Mouse (Mus musculus) forebrain, embryonic 14.5 days (tissue): ENCODE data around the gene Ep400. TPM values are rescaled to one million over a fixed set of nuclear protein-coding genes. Genes with fewer than 3 reads are reported as not detected.

Experiments used
- ATAC-seq: fragments of 200-750 bp; cut with Nextera tagmentation; 2 replicates; pipeline ENCODE4 v1.8.0; 2017; ENCODE audit warnings: mild to moderate bottlenecking, moderate library complexity
- DNase-seq: peaks from one replicate; pipeline ENCODE4 v3.0.0-alpha.2; 2015; ENCODE audit warnings: low spot score
- H3K27ac ChIP-seq: fragments of 300-500 bp; sonication (generic); 2 replicates; pipeline ENCODE4 v1.5.1; 2014; ENCODE audit warnings: low read depth, mild to moderate bottlenecking, control low read depth, low read length, moderate library complexity
- H3K27me3 ChIP-seq: fragments of 300-500 bp; sonication (generic); replicated peaks from 2 replicates; pipeline ENCODE4 v1.6.1; 2014; ENCODE audit warnings: low read length, control low read depth, mixed read lengths; ENCODE audit not compliant: control insufficient read depth, insufficient read depth
- H3K36me3 ChIP-seq: fragments of 300-500 bp; sonication (generic); 2 replicates; pipeline ENCODE4 v1.6.1; 2014; ENCODE audit warnings: low read length, control low read depth; ENCODE audit not compliant: control insufficient read depth, insufficient read depth
- H3K4me1 ChIP-seq: fragments of 300-500 bp; sonication (generic); 2 replicates; pipeline ENCODE4 v1.6.1; 2014; ENCODE audit warnings: antibody characterized with exemption, low read length, control low read depth; ENCODE audit not compliant: control insufficient read depth, insufficient read depth
- H3K4me2 ChIP-seq: fragments of 300-500 bp; sonication (generic); 2 replicates; pipeline ENCODE4 v1.6.1; 2014; ENCODE audit warnings: mild to moderate bottlenecking, control low read depth, low read length
- H3K4me3 ChIP-seq: fragments of 300-500 bp; sonication (generic); 2 replicates; pipeline ENCODE4 v1.5.1; 2014; ENCODE audit warnings: low read depth, low read length, control low read depth
- H3K9ac ChIP-seq: fragments of 300-500 bp; sonication (generic); 2 replicates; pipeline ENCODE4 v1.6.1; 2014; ENCODE audit warnings: mild to moderate bottlenecking, low read length, control low read depth, moderate library complexity
- H3K9me3 ChIP-seq: fragments of 300-500 bp; sonication (generic); replicated peaks from 2 replicates; pipeline ENCODE4 v1.6.1; 2016; ENCODE audit warnings: low read length, control low read depth, mixed read lengths; ENCODE audit not compliant: control insufficient read depth
- WGBS: fragments of 180-500 bp; shearing (Covaris S2); extraction: QIAGEN DNeasy Blood & Tissue Kit; methylation state at CpG from one replicate; pipeline ENCODE4 v1.1.7; 2014; 5-methylcytosine and 5-hydroxymethylcytosine counted together
- polyA plus RNA-seq: library from polyadenylated mRNA; unstranded; fragments of >200 nt; fragmentation: Nextera tagmentation; extraction: Ambion mirVana; gene quantifications from 2 replicates; pipeline ENCODE4 v1.2.1, GENCODE M21; 2014

Ep400 gene
- polyA plus RNA-seq, result 25.8 and 39.5 TPM in 2 replicates

DNA sequence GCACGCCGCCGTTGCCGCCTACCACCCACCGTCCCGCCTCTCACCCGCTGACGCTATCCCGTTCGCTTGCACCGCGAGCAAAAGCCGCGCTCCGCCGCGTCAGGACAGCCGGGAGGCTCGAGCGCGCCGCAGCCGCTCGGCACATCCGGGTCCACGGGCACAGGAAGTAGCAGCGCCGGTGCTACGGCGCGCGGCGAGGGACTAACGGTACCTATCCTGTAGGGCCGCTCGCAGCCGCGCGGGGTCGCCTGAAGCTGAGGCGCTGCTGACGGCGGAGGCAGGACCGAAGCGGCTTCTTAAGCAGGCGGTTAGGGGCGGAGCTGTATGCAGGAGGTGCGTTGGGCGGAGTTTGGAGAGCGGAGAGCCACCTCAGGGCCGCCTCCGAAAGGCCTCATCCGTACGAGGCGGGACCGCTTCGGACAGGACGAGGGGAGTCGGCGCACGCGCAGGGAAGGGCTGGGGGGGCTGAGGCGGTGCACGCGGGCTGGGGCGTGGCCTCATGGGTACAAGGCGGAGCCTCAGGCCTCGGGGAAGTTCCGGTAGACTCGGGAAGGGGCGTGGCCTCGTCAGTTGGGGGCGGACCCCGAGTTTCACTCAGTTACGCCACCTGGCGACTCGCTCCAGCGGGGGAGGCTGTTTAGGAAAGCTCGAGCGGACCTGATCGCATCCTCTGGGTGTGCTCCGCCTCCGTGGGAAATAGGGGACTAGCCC, at the start of gene Ep400:
Gene Ep400 (minus strand): TSS at position 270 of the 711 bp plus-strand sequence.
- Histone ChIP-seq H3K27ac (peak within 1 kb of the TSS; percentile 96), H3K4me2 (peak within 1 kb of the TSS; percentile 70), H3K4me3 (peak within 1 kb of the TSS; percentile 91), H3K27me3 (no peaks in the 10 kb centered on the region), H3K4me1 (peaks cover 10% of the 10 kb centered on the region), H3K36me3 (peaks cover 29% of the 10 kb centered on the region), H3K9me3 (no peaks in the 10 kb centered on the region), H3K9ac (peak within 1 kb of the TSS; percentile 93)
- WGBS, result under 1% methylated on average over 76 of the region's 83 CpGs
- peak; percentile 100 for DNase-seq
- peak; percentile 98 for ATAC-seq

DNA sequence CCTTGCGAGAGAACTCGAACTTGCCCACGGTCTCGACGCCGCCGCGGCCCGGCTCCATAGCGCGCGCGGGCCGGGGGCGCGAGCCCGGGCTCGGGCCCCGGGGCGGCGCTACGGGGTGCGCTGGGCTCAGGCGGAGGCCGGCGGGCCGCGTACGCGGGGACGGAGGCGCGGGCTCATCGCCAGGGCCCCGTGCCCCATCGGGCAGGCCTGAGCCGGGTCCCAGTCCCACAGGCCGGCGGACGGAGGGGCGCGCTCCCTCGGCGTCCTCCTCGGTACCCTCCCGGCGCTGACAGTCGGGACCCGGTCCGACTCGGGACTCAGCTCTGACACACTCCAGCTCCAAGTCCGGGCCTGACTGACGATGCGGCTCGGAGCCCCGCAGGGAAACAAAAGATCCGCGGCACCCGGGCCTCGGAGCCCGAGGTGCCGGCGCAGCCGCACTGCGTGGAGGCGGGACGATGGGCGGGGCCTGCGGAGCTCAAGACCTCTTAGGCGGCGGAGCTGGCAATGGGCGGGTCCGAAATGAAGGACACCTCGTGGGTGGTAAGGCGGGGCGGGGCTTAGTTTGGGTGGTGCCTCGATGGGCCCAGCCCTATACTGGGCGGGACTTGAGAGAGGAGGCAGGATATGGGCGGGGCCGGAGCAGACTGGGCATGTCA, 39.3 kb upstream of the Ep400 start, which contains the start of gene Ulk1:
Gene Ulk1 (minus strand): TSS at position 431 of the 659 bp plus-strand sequence.
- Histone ChIP-seq H3K4me1 (peaks cover 19% of the 10 kb centered on the region), H3K9ac (peak within 1 kb of the TSS; percentile 95), H3K9me3 (no peaks in the 10 kb centered on the region), H3K27me3 (no peaks in the 10 kb centered on the region), H3K4me3 (peak within 1 kb of the TSS; percentile 93), H3K4me2 (peak within 1 kb of the TSS; percentile 99), H3K27ac (peak within 1 kb of the TSS; percentile 91), H3K36me3 (peaks cover 19% of the 10 kb centered on the region)
- ATAC-seq, result peak; percentile 96
- WGBS, result 0% methylated on average over 63 of the region's 80 CpGs
- DNase-seq, result peak; percentile 99

DNA sequence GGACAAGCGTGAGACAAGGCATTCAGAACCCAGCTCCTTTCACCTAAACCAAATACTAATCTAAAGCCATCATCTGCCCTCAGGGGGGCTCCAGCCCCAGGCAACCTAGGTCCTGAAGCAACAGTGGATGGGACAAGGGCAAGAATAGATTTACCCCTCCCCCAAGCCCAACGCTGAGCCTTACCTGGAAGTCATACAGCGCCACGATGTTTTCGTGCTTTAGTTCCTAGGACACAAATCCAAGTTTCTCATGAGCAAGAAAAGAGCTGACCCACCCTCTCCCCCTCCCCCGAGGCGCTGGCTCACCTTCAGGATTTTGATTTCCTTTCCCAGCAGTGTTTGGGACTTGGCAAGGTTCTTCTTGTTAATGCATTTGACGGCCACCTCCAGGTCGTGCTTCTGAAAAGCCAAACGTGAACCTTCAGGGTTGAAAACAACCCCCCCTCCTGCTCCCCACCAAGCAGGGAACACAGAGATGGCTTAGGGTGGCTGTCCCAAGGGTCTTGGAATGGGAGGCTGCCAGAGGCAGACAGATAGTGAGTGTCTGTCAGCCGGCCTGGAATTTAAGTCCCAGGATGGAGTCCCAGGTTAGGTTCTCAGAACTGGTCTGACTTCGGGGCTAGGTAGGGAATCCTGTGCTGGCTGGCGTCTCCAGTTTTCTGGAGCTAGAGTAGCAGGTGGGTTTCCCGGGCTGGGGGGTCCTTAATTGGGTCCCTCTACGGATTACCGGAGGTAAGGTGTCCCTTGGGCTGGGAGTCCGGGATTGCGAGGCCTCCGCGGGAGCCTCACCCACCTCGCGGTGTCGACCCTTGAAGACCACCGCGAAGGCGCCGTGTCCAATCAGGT, 38.5 kb upstream of the Ep400 start:
- Histone ChIP-seq H3K27ac (peak overlapping the region; percentile 91), H3K4me3 (peak overlapping the region; percentile 93), H3K4me2 (peak overlapping the region; percentile 99), H3K27me3 (no peaks in the 10 kb centered on the region), H3K9me3 (no peaks in the 10 kb centered on the region), H3K36me3 (peaks cover 24% of the 10 kb centered on the region), H3K9ac (peak overlapping the region; percentile 95), H3K4me1 (peaks cover 19% of the 10 kb centered on the region)
- no peak for ATAC-seq
- DNase-seq, result peak; percentile 28
- WGBS, result under 1% methylated on average over 27 of the region's 27 CpGs

DNA sequence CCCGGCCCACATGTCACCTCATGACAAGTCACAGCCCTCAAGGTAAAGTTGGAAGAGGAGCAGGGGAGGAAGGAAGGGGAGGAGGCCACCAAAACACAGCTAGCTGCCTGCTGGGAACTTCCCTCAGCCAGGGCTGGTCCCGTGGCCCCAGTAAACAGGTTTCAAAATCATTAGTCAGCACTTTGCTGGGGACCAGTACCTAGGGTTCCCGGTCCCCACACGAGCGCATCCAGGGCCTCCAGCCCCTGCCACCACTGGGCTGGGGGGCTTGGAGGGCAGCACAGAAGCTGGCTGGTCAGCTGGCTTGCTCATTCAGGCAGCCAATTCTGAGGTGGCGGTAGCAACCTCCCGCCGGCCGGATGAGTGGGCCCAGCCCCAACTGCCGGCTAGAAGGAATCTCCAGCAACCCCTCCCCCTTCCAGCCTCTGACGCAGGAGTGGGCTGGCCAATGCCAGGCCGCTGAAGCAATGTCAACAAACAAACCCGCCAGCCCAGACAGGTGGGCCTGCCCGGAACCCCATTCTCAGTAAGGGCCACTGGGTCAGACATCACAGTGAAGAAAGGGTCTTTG, 37.6 kb upstream of the Ep400 start:
- H3K9me3 ChIP-seq, result no peaks in the 10 kb centered on the region
- H3K36me3 ChIP-seq, result peaks cover 28% of the 10 kb centered on the region
- H3K27ac ChIP-seq, result no peak overlapping the region
- H3K4me3 ChIP-seq, result peak overlapping the region; percentile 93
- peak; percentile 30; the same call in 1 of the 2 replicates for ATAC-seq
- 3% methylated on average over 14 of the region's 14 CpGs for WGBS
- H3K4me2 ChIP-seq, result peak overlapping the region; percentile 99
- no peaks in the 10 kb centered on the region for H3K27me3 ChIP-seq
- peak overlapping the region; percentile 95 for H3K9ac ChIP-seq
- peaks cover 19% of the 10 kb centered on the region for H3K4me1 ChIP-seq
- peak; percentile 80 for DNase-seq

DNA sequence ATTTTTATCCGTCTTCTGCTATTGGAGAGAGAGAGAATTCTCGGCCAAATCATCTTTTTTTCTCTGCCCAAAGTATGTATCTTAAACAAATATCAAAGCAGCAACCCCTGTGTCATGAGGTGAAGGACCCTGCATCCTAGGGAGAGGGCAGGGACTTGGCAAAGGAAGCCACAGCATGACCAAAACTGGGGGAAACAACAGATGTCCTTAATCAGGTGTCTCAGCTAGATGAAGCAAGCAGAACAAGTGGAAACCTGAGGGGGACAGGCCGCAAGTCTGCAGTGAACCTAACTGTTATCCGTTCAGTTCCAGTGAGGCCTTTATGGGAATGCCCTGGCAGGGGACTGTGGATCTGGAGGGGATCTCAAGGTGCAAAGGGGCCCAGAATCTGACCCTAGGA, 36.9 kb upstream of the Ep400 start:
- Histone ChIP-seq H3K36me3 (peaks cover 33% of the 10 kb centered on the region), H3K9me3 (no peaks in the 10 kb centered on the region), H3K27ac (no peak overlapping the region), H3K4me3 (peak overlapping the region; percentile 93), H3K9ac (peak overlapping the region; percentile 95; the same call in 1 of the 2 replicates), H3K4me2 (peak overlapping the region; percentile 99), H3K27me3 (no peaks in the 10 kb centered on the region), H3K4me1 (peaks cover 19% of the 10 kb centered on the region)
- 87% methylated on average over 4 of the region's 4 CpGs for WGBS
- DNase-seq (no peak), ATAC-seq (no peak)

DNA sequence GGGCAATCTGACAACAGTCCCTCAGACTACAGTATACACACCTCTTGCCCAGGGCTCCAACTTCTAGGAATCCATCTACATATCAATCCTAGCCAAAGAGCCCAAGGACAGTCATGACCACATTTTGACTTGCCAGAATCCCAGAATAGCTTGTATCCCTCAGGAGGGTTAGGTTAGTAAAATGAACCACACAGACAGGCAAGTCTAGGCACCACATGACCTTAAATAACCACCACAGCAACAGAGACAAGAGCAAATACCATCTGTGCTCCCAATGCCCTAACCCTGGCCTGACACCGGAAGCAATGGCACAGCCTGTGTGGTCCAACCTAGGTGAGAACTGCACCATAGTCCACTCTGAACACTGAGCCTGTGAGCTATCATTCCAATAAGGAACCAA, 36.2 kb upstream of the Ep400 start:
- WGBS, result 86% methylated on average over 1 of the region's 1 CpGs
- peaks cover 19% of the 10 kb centered on the region for H3K4me1 ChIP-seq
- ATAC-seq (no peak), DNase-seq (no peak)
- H3K4me2 ChIP-seq, result peak overlapping the region; percentile 8; the same call in 1 of the 2 replicates
- no peak overlapping the region for H3K27ac ChIP-seq
- peaks cover 41% of the 10 kb centered on the region for H3K36me3 ChIP-seq
- no peak overlapping the region for H3K4me3 ChIP-seq
- no peaks in the 10 kb centered on the region for H3K9me3 ChIP-seq
- H3K27me3 ChIP-seq, result no peaks in the 10 kb centered on the region
- H3K9ac ChIP-seq, result peak overlapping the region; percentile 29

DNA sequence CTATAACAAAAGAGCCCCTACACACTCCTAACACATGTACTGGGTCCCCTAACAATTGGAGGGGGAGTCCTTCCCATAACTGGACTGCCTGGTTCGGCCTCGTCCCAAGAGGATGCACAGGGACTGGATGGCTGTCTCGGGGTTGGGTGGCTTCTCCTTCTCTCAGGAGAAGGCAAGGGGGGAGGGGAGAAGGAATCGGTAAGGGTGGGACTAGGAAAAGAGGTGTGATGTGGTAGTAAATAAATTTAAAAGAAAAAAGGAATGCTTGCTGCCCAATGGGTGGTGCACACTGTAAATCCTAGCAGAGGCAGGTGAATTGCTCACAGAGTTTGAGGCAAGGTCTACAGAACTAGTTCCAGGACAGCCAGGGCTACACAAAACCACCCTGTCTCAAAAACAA, 35.6 kb upstream of the Ep400 start:
- no peak overlapping the region for H3K4me3 ChIP-seq
- 82% methylated on average over 4 of the region's 4 CpGs for WGBS
- ATAC-seq (no peak), DNase-seq (no peak)
- no peaks in the 10 kb centered on the region for H3K9me3 ChIP-seq
- H3K9ac ChIP-seq, result no peak overlapping the region
- H3K4me2 ChIP-seq, result no peak overlapping the region
- no peak overlapping the region for H3K27ac ChIP-seq
- peaks cover 46% of the 10 kb centered on the region for H3K36me3 ChIP-seq
- peaks cover 19% of the 10 kb centered on the region for H3K4me1 ChIP-seq
- no peaks in the 10 kb centered on the region for H3K27me3 ChIP-seq

DNA sequence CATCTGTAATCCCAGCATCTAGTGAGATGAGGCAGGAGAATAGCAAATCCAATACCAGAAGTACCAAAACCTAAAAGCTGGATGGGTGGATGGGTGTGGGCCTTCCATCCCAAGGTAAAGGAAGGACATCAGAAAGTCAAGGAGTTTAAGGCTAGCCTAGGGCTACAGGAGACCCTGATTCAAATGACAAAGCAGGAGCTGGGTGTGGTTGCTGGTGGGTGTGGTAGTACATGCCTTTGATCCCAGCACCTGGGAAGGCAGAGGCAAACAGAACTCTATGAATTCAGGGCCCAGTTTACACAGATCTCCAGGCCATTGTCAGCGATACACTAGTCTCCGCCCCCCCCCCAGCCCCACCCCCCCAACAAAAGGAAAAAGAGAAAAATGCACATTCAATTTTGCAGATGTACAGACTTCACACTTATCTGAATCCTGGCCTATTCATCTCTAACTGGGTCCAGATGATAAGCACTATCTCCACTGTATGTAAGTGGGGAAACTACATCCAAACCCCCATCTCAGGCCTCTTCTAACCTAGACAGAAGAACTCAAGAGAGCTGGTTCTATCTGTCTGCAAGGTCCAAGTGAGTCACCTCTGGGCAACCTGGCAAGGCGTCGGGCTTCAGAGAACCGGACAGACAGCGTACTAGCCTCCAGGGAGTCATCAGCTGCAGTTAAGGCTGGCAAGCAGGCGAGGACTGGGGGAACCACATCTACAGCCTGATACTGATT, 33.7 kb upstream of the Ep400 start:
- no peak overlapping the region for H3K4me2 ChIP-seq
- peaks cover 65% of the 10 kb centered on the region for H3K36me3 ChIP-seq
- H3K9ac ChIP-seq, result no peak overlapping the region
- peaks cover 19% of the 10 kb centered on the region for H3K4me1 ChIP-seq
- H3K27me3 ChIP-seq, result no peaks in the 10 kb centered on the region
- H3K9me3 ChIP-seq, result no peaks in the 10 kb centered on the region
- no peak overlapping the region for H3K4me3 ChIP-seq
- no peak for ATAC-seq
- no peak overlapping the region for H3K27ac ChIP-seq
- no peak for DNase-seq
- 87% methylated on average over 7 of the region's 7 CpGs for WGBS
